Mouse (Mus musculus) small intestine, adult 10 weeks (tissue): Measurements from ENCODE around the gene Rgp1. TPM values are rescaled to one million over a fixed set of nuclear protein-coding genes. Genes with fewer than 3 reads are reported as not detected.

ENCODE experiments used
- polyA plus RNA-seq: library from polyadenylated mRNA; stranded (reverse); fragments of 350-450 nt; fragmentation: Illumina TruSeq; extraction: RNeasy Lipid Tissue Mini Kit (QIAGEN cat#74804); gene quantifications from one replicate; pipeline ENCODE4 v1.2.3, GENCODE M21; 2014; ENCODE audit warnings: low replicate concordance

Rgp1 gene
- polyA plus RNA-seq = 2.7 TPM

DNA sequence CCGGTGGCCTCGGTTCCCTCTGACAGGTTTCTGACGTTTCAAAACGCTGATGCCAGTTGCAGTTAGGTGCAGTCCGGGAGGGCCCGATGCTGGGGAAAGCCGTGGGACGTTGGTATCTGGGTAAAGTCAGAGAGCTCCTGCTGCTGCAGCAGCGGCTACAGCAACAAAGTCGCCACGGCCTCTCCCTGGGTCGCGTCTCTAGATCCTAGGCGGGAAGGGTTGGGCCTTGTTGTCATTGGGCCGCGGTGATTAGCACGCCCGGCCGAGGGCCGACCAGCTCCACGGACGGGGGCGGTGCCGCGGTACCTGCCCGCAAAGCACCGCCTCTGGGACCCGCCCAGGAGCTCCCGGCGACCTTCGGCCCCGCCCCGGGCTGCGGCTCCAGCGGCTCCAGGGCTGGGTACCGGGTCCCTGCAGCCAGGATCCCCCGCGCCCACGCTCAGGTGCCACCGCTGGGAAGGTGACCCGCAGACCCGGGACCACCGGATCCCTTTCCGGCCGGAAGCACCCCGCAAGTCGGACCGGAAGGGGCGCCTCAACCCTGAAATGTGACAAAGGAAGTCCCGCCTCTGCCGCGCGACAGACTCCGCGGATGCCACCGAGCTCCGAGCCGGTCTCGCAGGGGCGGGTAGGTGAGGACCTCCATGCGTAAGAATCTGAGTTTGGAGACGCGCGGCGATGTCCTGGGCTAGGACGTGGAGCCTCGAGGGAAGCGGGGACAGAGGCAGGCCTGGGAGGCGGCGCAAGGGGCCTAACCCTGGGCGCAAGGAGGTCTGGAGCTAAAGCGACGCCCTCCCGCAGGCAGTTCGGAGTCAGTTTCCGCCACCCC is at the start of gene Rgp1, which contains the start of gene Gba2:
Gene Rgp1, plus strand, starts transcription at position 340 of the 829 bp plus-strand sequence.
Gene Gba2, minus strand, starts transcription at position 498 of the 829 bp plus-strand sequence.

DNA sequence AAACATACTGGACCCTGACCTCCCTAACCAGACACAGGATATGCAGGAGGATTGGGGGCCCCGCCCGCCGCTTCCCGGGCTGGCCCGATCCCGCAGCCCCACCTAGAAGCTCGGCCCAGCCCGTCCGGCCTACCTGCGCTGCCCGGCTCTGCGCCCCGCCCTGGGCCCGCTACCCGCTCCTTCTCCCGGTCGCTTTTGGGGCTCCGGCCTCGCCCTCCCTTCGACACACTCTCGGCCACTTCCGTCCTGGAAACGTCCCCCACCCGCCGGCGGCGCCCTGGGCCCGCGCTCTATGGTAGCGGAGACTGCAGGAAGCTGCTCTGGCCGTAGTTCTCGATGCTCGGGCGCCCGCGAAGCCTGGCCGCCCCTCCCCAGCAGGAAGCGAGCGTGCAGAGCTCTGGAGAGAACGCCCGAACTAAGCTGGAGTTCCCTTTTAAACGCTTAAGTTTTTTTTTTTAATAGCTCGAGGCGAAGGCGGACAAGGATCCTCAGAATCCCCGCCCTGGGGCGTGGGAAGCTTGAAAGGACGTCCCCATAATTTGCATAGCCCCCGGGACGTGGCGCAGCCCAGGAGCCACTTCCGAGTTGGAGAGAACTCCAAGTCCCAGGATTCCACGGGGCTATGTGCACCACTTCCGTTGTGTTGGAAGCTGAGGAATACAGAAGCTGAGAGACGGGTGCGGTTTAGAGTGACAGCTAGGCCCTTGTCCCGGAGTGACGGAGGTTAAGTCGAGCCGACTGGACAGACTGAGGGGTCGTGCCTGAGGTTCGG is 16.3 kb upstream of the Rgp1 start, which contains the start of the genes Creb3 and Tln1:
Gene Creb3, plus strand, starts transcription at position 336 of the 772 bp plus-strand sequence.
Gene Tln1, minus strand, starts transcription at position 695 of the 772 bp plus-strand sequence.

GRCm38 (mm10) chr4:43584444-43585416 is 6.2 kb downstream of the Rgp1 start, which contains the start of gene Msmp:
Gene Msmp (minus strand): TSS chr4:43584494.

DNA sequence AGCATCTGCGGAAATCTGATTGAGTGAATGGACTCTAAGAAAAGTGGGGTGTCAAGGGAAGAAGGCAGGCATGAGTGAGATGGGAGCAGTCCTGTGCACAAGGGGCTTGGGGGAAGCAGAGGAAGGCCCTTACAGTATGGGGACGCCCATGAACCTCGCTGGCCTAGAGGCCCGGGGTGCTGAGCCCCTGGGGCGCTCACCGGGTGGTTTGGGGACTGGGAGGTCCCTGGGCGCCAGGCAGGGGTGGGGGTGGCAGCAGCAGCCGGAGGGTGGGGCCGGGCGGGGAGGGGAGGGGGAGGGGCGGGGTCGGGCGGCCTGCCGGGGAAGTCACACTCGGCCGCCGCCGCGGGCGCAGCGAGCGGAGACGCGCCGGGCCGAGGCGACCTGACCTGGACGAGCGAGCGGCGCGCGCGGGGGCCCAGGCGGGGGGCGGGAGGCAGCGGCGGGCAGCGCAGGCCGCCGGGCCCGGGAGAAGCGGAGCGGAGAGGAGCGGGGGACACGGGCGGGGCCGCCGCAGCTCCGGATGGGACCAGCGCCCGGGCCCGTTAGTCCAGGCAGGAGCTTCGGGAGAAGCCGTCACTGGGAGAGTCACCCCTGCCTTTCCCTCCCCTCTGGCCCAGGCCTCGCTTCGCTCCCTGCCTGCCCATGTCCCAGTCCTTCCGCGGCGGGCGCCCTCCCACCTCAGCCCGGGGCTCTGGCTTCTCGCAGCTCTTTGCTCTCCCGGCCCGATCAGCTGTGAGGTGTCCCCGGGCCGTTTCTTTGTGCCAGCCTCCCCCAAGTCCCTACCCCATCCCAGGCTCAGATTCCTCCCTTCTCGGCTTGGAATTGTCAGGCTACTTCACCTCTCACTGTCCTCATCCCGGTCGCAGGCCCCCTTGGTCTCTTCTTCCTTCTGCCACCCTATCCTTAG is 52.8 kb downstream of the Rgp1 start, which contains the start of gene Npr2:
Gene Npr2, plus strand, starts transcription at position 890 of the 910 bp plus-strand sequence.

Other genes with a start within 250 kb of the Rgp1 start
- not detected for gene Rusc2, start 196.7 kb upstream of the Rgp1 start, polyA plus RNA-seq
- gene Fam166b, start 149.6 kb upstream of the Rgp1 start, polyA plus RNA-seq = not detected
- 0.45 TPM for gene Tesk1, start 136.8 kb upstream of the Rgp1 start, polyA plus RNA-seq
- 6.6 TPM for gene Cd72, start 124.1 kb upstream of the Rgp1 start, polyA plus RNA-seq
- gene Sit1, start 95.0 kb upstream of the Rgp1 start, polyA plus RNA-seq = not detected
- gene Ccdc107, start 85.8 kb upstream of the Rgp1 start, polyA plus RNA-seq = 3.3 TPM
- 14.2 TPM for gene Arhgef39, start 79.0 kb upstream of the Rgp1 start, polyA plus RNA-seq
- 31.9 TPM for gene Car9, start 71.7 kb upstream of the Rgp1 start, polyA plus RNA-seq
- gene Tpm2, start 55.0 kb upstream of the Rgp1 start, polyA plus RNA-seq = 19.6 TPM
- 6.1 TPM for gene Creb3, start 16.4 kb upstream of the Rgp1 start, polyA plus RNA-seq
- 35.0 TPM for gene Tln1, start 16.0 kb upstream of the Rgp1 start, polyA plus RNA-seq
- 0.41 TPM for gene Gba2, start 158 bp downstream of the Rgp1 start, polyA plus RNA-seq
- gene Msmp, start 5.8 kb downstream of the Rgp1 start, polyA plus RNA-seq = not detected
- gene Npr2, start 53.2 kb downstream of the Rgp1 start, polyA plus RNA-seq = 1.0 TPM
- gene Spag8, start 74.9 kb downstream of the Rgp1 start, polyA plus RNA-seq = not detected
- 3.7 TPM for gene Hint2, start 77.8 kb downstream of the Rgp1 start, polyA plus RNA-seq
- gene Tmem8b, start 90.3 kb downstream of the Rgp1 start, polyA plus RNA-seq = 0.52 TPM
- not detected for gene Fam221b, start 90.4 kb downstream of the Rgp1 start, polyA plus RNA-seq
- gene Olfr70, start 122.1 kb downstream of the Rgp1 start, polyA plus RNA-seq = not detected
- not detected for gene Olfr71, start 131.5 kb downstream of the Rgp1 start, polyA plus RNA-seq
- not detected for gene Hrct1, start 148.5 kb downstream of the Rgp1 start, polyA plus RNA-seq
- 0.93 TPM for gene Spaar, start 151.3 kb downstream of the Rgp1 start, polyA plus RNA-seq
- gene Olfr159, start 192.3 kb downstream of the Rgp1 start, polyA plus RNA-seq = not detected
- gene Olfr156, start 245.2 kb downstream of the Rgp1 start, polyA plus RNA-seq = not detected